Mouse (Mus musculus): ENCODE results near the gene Raf1. TPM values are rescaled to one million over a fixed set of nuclear protein-coding genes. Genes with fewer than 3 reads are reported as not detected.

Gene Raf1
- 116 and 120 TPM in 2 replicates for total RNA-seq (2014; fragmentation: Nextera tagmentation)
- 60.2 and 65.5 TPM in 2 replicates for total RNA-seq (2017)

DNA sequence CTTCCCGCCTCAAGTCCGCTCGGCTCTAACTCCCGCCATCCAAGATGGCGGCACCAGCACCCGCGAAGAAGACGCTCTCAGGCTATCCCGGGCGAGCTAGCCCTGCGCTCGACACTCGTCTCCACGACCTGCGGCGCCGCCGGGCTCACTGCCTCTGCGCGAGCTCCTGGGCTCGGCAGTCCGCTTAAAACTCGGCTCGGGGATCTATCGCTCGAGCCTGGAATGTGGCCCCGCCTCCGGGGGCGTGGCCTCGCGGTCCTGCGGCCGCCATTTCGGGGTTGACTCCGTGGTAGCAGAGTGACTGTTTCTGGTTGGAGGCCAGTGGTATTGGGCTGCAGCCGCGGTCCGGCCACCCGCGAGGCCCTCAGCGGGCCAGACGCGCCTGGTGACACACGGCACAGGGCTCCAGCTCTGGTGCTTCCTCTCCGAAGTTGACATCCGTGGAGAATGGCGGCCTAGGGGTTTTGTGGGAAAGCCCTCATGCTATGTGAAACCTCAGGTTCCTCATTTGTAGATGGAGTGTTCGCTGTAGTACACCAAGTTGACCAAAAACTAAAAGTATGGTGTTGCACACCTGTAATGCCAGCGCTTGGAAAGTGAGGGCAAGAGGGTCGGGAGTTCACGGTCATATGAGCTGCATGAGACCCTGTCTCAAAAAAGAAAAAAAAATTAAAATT is at the start of gene Raf1:
Gene Raf1 (minus strand): TSS at position 184 of the 677 bp plus-strand sequence.
- peak; percentile 93 for ATAC-seq (replicated peaks; ENCODE audit: poor library complexity, severe bottlenecking)

DNA sequence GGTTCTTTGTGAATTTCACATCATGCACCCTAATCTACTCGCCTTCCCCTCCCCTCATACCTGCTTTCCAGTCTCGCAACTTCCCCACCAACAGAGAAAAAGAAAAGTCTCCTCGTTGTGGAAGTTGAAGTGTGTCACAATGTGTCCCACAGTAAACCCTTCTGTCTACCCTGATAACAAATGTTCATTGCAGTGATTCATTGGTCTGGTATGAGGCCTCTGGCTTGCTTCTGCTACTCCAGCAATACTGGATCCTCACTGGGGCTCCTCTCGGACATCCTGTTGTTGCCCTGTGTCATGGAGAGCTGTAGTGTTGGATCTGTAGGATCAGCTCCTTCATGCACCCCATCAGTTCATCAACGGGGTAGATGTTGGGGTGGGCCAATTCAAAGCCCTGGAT is 45.8 kb upstream of the Raf1 start:
- no peak for ATAC-seq (replicated peaks; ENCODE audit: poor library complexity, severe bottlenecking)

DNA sequence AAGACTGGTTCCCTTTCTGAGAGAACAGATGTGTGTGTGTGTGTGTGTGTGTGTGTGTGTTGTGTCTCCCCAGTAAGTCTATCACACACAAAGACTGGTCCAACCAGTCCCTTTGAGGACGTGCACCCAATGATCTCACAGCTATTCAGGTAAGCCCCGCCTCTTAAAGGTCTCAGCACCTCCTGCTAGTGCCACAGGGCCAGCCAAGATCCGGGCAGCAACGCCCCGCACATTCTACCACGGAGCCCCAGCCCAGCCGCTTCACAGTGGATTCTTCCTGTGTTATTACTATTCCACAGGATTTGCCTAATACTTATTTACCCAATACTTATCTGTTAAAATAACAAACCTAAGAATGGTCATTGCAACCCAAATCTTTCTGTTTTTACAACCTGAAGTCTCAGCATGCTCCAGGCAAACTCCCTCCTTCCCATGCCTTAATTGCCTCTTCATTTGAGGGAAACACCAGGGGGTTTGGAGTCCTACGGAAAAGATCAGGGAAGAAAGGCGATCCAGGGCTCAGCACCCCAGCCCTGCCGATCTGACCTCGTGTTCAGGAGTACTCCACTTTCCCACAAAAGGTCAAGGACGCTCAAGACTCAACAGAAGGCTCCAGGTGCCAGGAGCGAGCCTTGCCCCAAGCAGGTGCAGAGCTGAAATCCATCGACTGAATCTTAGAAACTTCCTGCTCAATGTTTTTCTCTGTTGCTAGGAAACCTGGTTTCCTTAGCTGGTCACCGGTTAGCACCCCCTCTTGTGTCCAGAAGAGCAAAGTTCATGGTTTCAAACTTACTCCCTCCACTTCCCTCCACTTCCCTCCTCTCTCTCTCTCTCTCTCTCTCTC is 41.5 kb upstream of the Raf1 start:
- peak; percentile 83 for ATAC-seq (replicated peaks; ENCODE audit: poor library complexity, severe bottlenecking)

DNA sequence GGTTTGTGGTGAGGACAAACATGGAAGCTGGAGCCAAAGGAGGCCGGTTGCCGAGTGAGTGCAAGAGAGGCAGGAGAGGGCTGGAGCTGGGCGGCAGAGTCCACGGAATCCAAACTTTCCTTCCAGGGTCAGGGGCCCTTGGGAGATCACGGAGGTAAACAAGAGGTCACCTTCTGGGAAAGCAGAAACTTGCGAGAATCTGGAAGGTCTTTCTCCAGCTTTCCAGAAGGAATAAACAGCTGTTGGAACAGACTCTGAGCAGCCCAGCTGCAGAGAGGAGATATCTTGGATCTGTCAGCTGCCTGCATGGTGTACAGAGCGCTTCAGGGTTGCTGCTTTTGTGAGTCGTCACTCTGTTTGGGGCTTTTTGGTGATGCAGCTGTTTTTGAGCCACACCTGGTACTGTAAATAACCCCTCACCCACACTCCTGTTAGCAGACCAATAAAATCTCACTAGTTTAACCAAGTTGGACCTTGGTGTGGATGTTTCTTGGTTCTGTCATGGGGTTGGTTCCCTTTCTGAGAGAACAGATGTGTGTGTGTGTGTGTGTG is 40.7 kb upstream of the Raf1 start:
- ATAC-seq (replicated peaks; ENCODE audit: poor library complexity, severe bottlenecking) = 0 out of 2 replicates have a peak, but pooled peaks have one; percentile 3

DNA sequence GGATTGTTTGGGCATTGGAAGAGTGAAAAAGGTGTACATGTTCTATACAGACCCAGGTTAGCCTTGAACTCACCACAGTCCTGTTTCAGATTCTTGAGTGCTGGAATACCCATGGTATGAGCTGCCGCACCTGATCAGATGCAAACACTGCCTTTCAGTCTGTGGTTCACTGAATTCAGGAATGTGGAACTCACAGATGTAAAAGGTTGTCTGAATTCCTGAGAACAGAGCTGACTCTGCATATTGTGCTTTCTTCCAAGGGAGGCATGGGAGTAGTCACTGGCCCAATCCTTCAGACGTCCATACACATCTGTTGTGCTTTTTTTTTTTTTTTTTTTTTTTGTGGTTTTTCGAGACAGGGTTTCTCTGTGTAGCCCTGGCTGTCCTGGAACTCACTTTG is 34.8 kb upstream of the Raf1 start:
- no peak for ATAC-seq (replicated peaks; ENCODE audit: poor library complexity, severe bottlenecking)

DNA sequence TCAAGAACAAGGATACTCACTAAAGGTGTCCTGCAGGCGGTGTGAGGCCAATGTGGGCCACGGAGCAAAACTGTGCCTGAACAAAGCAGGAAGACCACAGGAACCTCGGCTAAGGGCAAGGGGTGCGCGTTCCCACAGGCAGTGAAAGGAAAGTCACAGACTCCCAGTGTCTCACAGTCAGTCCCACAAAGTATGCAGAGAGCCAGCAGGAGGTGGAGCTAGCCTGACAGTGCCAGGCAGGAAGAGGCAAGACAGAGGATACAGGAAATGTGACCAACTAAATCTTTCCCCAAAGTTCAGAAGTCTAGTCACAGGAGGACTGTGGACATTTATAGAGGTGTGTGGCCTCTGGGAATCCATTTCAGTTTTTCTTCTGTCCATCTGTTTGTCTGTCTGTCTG is 26.5 kb upstream of the Raf1 start:
- no peak for ATAC-seq (replicated peaks; ENCODE audit: poor library complexity, severe bottlenecking)

DNA sequence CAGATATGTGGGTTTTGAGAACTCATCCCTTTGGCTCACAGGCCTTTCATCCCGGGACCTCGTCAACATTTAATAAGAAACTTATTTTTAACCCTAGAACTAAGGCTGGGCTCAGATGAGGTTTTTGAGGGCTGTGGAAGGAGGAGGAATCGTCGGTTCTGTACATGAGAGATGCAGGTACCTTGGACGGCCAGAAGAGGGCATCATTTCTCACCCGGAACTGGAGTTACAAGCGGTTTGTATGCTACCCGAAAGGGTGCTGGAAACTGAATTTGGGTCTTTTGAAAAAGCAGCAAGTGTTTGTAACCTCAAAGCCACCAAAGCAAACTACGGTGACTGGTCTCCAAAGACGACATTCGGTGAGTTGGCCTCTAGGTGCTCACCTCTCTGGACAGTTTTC is 24.9 kb upstream of the Raf1 start:
- no peak for ATAC-seq (replicated peaks; ENCODE audit: poor library complexity, severe bottlenecking)

DNA sequence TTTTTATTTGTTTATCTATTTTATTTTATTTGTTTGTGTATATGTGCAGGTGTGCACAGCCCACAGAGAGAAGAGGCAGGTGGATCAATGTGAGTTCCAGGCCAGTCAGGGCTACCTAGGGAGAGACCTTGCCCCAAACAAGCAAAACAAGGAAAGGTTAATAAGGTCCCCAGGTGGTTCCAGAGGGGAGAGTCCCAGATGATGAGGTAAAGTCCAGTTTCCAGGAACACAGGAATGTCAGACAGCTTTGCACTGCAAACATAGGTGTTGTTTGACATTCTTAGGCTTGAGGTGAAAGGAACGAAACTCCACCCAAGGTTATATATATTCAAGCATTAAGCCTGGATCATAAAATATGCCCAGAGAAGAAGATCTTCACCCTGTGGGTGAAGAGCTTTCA is 24.3 kb upstream of the Raf1 start:
- ATAC-seq (replicated peaks; ENCODE audit: poor library complexity, severe bottlenecking) = no peak

DNA sequence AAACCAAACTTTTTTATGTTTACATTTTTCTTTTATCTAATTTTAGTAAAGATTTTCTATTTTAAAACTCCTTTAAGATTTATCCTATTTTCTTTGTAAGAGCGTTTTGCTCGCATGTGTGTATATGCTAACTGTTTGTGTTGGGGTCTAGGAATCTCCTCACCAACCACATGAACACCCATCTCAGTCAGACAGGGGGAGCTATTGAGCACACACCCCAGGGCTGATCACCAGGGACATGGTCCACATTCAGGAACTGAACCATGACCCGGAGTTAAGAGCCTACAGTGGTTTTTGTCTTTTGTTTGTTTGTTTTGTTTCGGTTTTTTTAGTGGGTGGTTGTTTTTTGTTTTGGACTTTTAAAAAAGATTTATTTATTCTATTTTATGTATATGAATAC is 22.3 kb upstream of the Raf1 start:
- peak; percentile 59 for ATAC-seq (replicated peaks; ENCODE audit: poor library complexity, severe bottlenecking)

DNA sequence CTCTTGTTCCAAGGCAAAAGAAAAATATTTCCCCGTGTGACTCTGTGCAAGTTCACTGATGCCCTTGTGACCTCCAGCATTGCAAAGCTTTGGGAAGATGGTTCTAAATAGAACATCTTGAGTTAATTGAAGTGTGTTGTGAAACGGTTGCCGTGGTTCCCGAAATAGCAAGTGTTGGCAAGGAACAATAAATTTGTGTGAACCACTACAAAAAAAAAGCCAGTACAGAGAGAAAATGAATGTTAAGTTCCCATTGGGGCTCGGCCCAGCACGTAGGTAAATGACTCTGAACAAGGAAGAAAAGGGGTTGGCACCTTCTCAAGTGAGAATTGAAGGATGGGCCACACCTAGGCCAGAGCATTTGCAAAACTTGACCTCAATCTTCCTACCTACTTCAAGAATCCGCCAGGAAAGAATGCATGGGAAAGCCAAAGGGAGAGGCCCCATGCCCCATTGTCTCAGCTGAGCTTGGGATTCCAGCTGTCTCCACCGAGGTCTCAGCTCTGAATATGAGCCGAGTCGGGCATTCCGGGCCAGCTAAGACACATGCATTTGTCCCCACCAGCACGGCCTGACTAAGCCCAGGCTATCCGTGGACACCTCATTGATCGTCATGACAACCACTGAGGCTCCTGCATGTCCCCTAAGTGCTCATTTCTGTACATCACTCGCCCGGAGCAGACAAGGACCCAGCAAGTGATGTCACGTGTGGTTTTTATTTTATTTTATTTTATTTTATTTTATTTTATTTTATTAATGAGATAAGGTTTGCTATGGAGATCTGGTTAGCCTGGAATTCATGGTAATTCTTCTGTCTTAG is 21.5 kb upstream of the Raf1 start:
- ATAC-seq (replicated peaks; ENCODE audit: poor library complexity, severe bottlenecking) = peak; percentile 45

DNA sequence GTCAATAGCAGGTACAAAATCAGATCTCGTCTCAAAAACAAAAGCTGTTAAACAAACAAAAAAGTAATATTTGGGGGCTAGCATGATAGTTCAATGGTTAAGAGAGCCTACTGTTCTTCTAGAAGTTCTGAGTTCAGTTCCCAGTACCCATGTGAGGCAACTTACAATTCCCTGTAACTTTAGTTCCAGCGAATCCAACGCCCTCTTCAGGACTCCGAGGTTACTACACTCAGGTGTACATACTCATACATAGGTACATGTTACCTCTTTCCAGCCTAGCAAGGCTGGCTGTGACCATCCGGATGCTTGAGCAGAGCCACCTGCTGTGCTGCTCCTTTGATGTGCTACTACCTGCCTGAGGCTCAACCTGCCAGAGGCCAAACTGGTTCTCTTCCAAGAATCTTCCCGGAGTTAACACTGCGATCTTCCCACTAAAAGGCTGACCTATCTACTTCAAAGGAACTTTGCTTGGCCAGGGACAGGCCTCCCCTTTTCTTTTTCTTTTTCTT is 20.3 kb upstream of the Raf1 start:
- ATAC-seq (replicated peaks; ENCODE audit: poor library complexity, severe bottlenecking) = no peak

DNA sequence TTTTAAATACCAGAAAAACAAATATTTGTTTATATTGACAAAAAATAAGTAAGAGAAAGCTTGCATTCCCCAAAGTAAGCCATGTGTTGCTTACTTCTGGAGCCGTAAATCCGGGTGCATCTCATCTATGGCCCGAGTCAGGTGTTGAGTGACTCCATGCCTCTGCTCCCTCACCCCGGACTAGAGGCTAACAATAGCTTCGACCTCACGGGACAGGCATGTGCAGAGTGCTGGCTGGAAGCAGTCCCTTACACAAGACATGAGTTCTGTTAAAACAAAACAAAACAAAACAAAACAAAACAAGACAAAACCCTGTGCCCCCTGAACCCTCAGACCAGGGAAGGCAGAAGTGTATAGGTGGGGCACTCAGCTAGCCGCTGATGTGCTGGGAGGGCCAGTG is 18.7 kb upstream of the Raf1 start:
- no peak for ATAC-seq (replicated peaks; ENCODE audit: poor library complexity, severe bottlenecking)

DNA sequence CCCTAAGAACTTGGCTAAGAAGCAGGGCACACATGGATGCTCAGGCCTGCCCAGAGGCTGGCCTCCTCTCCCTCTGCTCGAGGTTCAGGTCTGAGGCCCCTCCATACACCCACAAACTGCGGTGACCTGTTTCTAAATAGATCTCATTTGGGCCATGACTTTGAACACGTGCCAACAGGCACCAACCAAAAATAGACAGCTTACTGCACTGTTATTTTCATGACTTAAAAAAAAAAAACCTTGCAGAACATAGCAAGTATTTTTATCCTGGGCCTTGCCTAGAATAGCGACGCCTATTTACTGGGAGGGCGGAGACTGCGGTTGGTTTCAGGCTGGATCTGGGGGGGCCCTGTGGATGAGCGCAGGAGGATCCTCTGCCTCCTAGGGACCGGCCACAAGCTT is 18.0 kb upstream of the Raf1 start:
- peak; percentile 51 for ATAC-seq (replicated peaks; ENCODE audit: poor library complexity, severe bottlenecking)

DNA sequence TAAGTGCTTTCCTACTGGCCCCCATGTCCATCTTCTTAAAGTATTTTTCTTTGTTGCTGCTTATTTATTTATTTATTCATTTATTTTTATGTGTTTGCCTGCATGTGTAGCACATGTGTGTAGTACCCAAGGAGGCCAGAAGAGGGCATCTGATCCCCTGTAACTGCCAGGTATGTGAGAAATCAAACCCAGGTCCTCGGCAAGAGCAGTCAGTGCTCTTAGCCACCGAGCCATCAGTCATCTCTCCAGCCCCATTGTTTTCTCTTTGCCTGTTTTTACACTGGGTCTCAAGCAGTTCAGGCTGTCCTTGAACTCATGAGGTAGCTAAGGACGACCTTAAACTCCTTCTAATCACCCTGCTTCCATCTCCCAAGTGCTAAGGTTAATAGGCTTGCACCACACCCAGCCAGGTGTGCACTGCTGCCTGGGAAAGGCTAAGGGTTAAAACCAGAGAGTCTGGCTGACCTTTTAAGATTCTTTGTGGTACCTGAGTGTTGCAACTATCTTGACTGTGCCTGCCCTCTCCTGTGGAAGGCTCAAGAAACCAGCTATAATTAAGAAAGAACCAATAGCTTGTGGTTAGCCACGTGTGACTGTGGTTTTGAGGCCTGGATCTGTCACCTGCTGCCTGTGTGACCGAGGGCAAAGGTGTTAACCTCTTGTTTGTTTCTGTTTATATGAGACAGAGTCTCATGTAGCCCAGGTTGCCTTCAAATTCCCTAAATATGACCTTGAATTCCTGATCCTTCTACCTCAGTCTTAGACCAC is 16.7 kb upstream of the Raf1 start:
- ATAC-seq (replicated peaks; ENCODE audit: poor library complexity, severe bottlenecking) = peak; percentile 25

DNA sequence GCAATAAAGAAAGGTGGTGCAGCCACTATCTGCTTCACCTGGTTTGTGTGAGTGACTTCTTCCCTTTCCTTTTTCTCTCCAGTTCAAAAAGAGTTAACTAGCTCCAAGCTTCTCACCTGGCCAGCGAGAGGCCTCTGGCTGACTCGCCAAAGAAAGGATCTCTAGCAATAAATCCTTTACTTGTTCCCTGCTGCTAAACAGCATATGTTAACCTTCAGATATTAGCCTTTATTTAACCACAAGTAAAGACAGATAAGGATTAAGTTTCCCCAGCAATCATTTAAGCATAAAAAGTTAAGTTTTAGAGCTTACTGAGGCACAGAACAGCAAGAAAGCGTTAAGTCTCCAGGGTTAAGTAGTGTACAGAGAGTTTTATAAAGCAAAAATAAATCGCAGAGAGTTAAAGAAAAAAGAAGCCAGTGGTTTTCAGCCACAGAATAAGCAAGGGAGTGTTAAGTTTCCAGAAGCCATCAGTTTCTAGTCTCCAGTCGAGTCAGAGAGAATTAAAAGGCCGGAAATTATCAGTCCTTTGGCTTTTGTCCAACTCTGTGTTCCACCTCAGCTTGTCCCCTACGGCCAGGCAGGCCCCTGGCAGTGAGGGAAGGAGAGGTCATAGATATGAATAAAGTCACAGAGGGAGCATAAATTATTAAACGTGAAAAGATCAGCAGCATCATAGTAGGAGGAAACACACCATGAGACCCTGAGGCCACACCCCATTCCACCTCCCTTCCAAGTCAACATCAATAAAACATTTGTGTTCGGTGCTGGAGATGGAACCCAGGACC is 15.9 kb upstream of the Raf1 start:
- ATAC-seq (replicated peaks; ENCODE audit: poor library complexity, severe bottlenecking) = no peak

DNA sequence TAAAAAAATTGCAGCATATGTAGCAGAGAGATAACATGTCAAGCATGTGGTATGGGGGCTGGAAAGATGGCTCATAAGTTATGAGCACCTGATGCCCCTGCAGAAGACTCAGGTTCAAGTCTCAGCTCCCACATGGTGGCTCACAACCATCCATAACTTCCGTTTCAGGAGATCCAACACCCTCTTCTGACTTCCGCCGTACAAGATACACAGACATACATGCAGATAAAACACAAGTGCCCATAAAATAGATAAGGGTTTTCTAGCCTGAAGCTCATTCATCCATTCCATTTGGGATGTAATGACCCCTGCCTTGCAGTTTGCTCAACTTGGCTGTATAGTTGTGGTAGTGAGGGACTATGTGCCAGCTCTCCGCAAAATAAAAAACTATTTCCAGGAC is 13.7 kb upstream of the Raf1 start:
- no peak for ATAC-seq (replicated peaks; ENCODE audit: poor library complexity, severe bottlenecking)

DNA sequence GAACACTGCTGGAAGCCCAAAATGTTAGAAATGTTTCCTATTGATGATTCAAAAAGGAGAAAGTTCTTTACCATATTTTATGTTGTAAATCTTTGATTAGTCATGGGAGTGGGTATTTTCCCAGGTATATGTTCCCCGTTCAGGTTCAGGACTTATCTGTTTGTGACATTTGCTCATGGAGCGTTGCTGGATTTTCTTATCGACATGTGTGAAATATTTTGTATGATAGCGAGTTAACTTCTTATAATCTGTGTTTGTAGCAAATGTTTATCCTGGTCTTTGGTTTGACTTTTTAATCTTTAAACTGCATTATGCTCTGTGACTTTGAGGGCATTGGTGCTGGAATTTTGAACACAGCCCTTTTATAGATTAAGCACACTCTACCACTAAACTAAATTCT is 12.2 kb upstream of the Raf1 start:
- no peak for ATAC-seq (replicated peaks; ENCODE audit: poor library complexity, severe bottlenecking)

DNA sequence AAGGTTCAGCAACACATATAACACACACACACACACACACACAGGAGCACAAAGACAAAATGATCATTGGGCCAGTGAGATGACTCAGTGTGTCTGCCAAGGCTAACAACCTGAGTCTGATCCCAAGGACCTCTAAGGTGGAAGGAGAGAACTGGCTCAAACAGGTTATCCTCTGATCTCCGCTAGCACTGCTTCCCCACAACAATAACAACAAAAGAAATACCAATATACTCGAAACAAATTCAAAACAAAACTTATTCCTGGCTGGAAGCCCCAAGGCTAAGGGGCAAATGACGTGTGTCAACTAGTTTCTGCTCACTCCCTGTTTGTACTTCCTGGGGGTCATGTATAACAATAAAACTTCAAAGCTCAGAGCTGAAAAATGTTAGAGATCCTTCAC is 11.3 kb upstream of the Raf1 start:
- ATAC-seq (replicated peaks; ENCODE audit: poor library complexity, severe bottlenecking) = no peak

Data from granulocyte monocyte progenitor cell, adult 5-6 weeks (primary cell).